Mouse (Mus musculus) large intestine, adult 2 months (tissue): ENCODE results near the gene Snx18. TPM values are rescaled to one million over a fixed set of nuclear protein-coding genes. Genes with fewer than 3 reads are reported as not detected.

Experiments
- DNase-seq: peaks from one replicate; pipeline ENCODE4 v3.0.0-alpha.2; 2012; ENCODE audit warnings: low read depth, low spot score
- WGBS: fragments of 180-500 bp; shearing (Covaris S2); methylation state at CpG from one replicate; pipeline ENCODE4 v1.1.7; 2018; 5-methylcytosine and 5-hydroxymethylcytosine counted together
- polyA plus RNA-seq: library from polyadenylated mRNA; depleted of rRNA; stranded (reverse); fragments of >200 nt; gene quantifications from 2 replicates; pipeline ENCODE4 v1.2.3, GENCODE M21; 2012

Gene Snx18
- polyA plus RNA-seq, 1 experiment: 7.2 TPM

DNA sequence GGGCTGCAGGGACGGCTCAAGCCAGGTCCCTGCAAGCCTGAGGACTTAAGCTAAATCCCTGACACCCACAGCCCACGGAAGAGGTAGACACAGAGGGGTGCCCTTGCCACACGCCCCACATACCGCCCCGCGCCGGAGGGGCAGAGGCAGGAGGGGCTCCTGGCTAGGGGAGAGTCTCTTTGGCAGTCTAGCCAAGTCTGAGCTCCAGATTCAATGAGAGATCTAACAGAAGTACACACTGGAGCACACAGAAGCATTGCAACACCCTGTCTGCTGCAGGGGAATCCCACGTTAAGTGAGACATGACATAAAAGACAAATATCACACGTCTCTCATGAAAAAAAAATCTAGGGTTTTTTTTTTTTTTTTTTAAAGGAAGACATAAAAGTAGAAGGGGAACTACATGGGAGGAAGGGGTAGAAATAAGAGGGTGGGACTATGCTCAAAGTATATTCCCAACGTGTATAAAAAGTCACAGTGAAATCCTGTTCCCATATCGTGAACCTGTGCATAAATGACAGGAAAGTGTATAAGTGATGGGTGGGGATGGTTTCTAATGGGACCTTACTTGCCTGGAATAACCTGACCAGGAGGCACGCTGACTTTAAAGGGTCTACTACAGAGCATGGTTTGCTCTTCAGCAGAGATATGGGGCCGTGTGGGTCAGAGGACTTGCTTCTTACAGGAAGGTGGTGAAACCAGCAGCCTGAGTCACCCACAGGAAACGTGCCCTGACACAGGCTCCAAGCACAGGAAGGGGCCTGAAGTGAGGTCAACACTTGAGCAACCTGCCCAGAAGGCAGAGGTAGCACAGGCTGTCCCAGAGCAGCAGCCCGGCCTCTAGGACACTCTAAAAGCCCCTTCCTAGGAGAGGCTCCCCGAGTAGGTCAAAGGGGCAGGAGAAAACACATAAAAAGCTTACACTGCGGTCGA, 17.6 kb downstream of the Snx18 start:
- 84% methylated on average over 18 of the region's 18 CpGs for WGBS
- DNase-seq: no peak

DNA sequence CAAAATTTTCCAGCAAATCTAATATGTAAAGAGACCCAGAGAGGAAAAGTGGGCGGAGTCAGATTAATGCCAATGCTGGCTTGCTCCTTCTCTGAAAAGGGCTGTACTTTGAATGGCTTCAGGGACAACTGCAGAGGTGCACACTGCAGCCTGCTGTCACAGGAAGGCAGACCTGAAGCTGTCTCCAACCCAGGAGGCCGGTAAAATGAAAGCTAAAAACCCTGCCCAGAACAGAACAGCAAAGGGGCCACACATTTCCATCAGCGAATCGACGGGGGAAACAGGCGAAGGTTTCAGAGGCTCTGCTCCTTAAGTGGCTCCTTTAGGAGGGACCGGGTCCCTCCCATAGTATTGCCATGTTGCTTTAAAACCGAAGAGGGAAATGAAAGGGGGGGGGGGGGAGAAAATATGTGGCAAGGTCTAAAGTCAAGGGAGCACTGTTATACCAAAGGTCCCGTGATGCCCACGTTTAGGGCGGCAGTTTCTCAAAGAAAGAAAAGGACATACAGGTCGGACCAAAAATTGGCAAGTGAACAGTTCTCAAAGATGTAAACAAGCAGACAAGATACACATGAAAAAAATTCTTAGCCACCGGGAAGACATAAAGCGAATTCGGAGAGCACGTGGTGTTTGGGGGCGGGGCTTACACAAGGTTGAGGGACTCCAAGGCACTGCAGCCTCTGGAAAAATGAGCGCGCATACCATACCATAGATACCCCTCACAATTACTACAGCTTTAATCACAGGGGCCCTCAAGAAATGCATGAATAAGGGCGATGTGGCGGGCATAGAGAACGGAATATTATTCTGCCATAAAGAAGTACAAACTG, 18.4 kb downstream of the Snx18 start:
- no peak for DNase-seq
- 85% methylated on average over 22 of the region's 22 CpGs for WGBS

DNA sequence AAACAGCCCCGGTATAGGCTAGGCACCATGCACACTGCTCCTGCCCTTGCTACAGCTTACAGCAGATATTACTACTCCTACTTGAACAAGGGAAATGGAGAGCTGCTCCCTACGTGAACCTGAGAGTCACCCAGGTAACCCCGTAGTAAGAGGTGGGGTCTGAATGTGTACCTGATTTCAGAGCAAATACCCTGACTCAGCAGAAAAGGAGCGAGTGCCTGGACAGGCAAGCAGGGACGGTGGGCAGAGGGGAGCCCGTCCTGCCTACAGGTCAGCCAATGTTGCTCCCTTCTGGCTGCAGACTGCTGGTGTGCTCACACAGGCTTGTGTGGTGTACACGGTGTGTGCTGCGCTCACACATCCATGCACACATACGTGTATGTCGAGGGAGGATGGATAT, 20.7 kb downstream of the Snx18 start:
- no peak for DNase-seq
- WGBS: 82% methylated on average over 10 of the region's 10 CpGs

DNA sequence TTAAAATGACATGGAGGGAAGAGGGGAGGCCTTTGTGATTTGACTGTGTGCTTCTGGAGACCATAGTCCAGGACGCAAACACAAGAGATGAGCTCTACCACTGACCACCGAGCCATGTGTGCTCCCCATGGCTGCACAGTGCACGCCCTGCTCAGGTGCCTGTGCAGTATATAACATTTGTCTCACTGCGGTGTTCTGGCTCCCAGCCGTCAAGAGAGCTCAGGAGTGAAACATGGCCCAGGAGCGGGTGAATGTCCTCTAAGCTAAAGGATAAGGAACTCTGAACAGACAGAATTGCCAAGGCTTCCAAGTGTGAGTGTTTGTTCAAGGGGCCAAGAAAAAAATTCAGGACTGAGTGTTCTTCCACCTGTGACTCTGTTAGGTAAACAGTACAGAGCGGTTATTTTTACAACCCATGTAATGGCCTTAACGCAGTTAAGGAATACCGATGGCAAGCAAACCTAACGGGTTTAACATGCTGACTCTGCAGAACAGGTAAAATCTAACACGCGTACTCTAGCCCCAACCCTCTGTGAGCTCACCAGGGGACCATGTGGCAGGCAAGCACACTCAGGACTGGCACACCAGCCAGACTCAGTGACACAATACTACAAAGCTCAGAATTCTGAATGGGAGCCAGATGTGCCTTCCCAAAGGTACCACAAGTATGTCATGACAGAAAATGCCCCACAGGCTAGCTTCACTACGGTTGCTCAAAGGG, 21.4 kb downstream of the Snx18 start:
- 26% methylated on average over 13 of the region's 13 CpGs for WGBS
- no peak for DNase-seq

DNA sequence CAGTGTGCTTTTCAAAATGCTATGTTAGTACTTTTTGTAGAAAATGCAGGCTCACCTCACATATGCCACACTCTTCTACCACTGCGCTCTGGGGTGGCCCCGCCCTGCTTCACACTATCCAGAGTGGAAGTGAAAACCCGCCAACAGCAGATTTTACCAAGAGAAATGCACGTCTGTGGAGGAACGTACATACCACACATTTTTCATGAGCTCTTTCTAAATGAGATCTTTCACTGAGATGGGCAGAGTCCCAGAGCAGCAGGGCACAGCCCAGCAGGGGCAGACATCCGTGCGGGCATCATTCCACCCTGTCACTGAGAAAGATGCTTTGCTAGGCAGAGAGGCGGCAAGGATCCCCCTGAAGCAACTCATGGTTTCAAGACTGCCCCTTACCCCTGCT, 22.4 kb downstream of the Snx18 start:
- 70% methylated on average over 8 of the region's 8 CpGs for WGBS
- DNase-seq: no peak

DNA sequence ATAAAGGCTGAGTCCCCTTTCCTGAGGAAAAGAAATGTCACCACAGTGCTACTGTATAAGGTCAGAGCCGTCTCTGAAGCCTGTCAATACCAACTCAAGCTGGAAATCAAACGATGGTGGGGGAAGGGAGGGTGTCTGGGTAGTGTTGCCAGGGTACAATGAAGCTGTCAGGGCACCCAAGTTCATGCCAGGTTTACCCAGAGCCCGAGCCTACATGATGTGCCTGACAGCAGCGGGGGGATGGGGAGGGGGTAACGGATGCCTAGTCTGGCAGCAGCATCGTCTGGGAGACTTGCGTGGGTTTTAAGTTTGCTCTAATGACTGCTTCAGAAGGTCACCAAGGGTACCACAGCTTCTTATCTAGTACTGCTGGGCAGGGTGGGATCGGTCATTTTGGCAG, 23.1 kb downstream of the Snx18 start:
- 80% methylated on average over 8 of the region's 8 CpGs for WGBS
- DNase-seq: no peak

DNA sequence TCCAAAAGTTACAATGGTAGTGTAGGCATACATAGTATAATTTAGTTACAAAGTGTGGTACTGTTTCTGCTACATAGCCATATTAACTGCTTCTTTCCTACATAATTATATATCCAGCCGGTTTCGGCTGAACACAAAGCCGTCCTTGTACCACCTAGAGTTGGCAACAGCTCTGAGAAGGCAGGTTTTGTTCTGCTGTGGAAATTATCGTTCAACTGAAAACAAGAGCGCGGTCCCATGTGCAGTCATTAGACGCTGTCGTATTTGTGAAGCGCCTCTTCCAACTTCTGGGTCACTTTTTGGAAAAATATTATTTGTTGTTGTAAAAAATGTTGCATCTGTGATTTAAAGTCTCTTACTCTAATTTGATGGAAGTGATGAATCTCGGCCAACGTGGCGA, 24.0 kb downstream of the Snx18 start:
- no peak for DNase-seq
- 95% methylated on average over 12 of the region's 12 CpGs for WGBS

DNA sequence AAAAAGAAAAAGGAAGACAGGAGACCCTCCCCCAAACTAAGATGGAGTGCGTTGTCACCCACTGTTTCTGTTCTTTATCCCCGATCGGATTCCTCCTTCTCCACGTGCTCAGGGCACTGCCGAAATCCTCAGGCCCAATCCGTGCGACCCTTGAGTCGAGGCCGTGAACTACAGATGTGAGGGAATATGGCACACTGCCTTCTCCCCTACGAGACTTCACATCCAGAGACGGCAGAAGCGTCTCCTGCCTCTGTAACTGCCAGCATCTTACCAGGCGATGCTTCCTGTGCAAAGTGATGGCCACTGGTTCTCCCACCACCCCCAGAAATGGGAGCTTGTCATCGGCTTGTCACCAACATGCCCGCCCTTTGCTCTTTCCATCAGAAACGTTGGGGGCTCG, 24.7 kb downstream of the Snx18 start:
- no peak for DNase-seq
- WGBS: 88% methylated on average over 17 of the region's 17 CpGs

DNA sequence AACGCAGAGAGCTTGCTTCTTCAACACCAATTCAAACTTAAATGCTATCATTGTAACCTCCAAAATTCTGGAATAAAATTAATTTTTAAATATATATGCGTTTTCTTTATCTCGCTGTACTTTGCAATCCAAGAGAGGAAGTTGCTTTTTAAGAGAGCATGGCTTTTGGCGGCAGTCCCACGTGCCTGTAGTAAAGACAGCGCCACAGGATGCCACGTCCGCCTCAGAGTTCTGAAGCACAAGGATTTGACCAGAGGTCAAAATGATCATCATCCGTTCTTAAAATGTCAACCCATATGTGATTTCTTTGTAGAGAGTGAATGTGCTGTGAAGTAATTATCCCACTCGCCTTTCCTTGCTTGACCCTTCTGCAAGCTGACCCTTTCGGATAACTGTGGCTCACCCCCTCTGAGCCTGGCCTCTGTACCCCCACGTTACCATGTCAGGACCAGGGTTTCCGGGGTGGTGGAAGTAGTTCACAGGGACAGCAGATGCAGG, 25.6 kb downstream of the Snx18 start:
- DNase-seq: no peak
- WGBS: 82% methylated on average over 13 of the region's 13 CpGs

DNA sequence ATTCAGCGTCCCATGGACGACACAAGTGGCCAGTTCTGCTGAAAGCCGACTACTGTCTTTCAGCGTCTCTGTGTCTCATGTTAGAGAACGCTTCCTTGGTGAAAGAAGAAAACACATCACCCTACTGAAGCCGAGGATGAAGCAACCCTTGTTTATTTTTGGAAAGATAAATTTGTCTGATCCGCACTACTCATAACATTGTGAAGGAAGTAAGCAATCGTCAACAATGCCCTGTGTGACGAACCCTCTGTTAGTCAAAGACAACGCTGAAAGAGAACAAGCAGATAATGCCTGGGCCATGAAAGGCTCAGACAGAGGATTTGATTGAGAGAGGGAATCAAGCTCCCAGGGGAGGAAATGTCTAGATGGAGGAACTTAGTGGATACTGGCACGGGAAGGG, 27.0 kb downstream of the Snx18 start:
- DNase-seq: no peak
- 75% methylated on average over 11 of the region's 11 CpGs for WGBS

DNA sequence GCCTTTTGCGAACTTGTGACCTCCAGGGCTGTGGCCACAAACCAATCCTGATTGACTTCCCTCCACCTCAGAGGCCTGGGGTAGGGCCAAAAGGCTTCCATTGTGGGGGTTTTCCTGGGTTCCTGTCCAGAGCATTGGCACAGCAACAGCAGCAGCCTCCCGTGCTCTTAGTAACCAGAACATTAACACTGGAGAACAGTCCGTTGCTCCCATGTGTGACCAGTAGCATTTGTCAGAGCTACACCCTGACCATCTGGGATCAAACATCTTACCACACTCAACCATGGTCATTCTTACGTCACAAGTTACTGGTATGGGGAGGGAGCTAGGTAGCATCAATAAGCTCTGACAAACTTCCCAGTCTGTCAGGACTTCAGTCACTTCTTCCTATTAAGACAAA, 28.1 kb downstream of the Snx18 start:
- 82% methylated on average over 4 of the region's 4 CpGs for WGBS
- no peak for DNase-seq

DNA sequence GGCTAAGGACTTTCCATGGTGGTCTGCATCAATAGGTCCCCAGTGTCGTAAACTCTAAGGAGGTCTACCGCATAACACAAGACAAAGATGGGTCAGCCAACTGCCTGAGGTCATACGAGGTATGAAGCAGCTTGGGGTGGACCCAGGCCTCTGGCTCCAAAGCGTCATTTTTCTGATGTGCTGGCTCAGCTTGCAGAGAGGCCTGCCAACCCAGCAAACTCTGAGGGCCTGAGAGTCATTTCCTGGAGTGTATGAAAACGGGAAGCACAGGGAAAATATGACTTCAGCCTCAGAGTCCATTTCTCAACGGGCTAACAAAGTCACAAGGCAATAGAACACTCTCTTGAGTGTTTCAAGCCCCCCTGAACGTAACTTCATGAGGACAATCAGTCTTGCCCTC, 28.9 kb downstream of the Snx18 start:
- DNase-seq: no peak
- WGBS: 65% methylated on average over 7 of the region's 7 CpGs

DNA sequence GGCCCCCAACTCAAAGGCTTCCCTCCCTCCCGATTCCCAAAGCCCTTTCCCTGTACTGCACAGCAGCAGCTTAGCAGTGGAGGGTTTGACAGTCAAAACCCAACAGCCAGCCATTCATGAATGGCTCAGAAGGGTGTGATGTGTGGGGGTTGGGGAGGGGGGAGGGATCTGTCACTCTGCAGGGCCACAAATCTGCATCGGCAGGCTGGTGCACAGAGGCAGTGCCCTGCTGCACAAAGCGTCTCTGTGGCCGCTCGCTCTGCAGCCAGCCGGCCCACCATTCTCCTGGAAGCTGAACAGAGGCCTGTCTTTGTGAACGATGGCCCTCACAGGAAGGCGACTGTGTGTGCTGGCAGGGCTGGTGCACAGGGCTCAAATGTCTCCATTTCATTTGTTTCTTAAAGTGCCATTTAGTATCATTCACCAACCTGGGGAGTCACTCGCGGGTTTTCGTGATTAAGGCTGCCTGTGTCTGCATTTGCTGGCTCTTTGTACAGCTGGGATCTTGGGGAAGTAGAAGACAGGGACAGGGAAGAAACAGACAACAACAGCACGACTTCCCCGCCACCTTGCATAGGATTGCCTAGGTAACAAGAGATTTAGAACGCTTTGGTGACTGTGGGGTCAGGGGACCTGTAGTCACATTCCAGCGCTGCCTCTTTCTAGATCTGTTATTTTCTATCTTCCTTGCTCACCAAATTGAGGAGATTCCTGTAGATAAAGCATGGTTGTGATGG, 31.0 kb downstream of the Snx18 start:
- DNase-seq: no peak
- WGBS: 61% methylated on average over 15 of the region's 15 CpGs

DNA sequence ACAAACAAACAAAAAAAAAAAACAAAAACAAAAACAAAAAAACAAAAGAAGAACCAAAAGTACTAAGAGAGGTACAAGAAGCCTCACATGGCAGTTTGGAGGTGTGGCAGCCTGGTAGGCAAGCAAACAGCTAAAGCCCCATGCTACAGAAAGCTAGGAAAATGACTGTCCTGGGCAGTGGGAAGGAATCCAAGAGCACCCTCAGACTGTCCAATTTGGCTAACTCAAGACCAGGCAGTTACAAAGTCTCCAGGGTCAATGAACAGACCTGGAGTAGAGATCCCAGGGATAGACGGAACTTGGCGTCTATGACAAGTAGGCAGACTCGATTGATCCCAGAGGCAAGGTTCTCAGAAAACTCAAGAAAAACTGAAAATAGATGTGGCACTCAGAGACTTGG, 32.8 kb downstream of the Snx18 start:
- WGBS: 97% methylated on average over 3 of the region's 3 CpGs
- DNase-seq: no peak

DNA sequence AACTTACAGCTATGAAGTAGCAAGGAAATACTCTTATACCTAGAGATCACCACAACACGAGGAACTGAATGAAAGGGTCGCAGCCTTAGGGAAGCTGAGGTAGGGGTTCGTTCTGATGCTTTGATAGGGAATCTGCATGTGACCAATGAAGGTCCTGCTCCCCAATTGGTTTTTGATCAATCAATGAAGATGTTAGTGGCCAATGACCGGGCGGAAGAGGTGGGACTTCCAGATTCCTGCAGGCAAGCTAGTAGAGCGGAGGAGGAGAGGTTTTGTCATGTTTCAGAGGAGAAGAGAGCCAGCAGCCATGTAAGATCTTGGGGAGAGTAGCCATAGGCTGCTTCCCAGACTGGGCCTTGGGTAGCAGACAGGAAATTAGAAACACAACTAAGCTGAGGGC, 33.9 kb downstream of the Snx18 start:
- no peak for DNase-seq
- WGBS: 89% methylated on average over 6 of the region's 6 CpGs

DNA sequence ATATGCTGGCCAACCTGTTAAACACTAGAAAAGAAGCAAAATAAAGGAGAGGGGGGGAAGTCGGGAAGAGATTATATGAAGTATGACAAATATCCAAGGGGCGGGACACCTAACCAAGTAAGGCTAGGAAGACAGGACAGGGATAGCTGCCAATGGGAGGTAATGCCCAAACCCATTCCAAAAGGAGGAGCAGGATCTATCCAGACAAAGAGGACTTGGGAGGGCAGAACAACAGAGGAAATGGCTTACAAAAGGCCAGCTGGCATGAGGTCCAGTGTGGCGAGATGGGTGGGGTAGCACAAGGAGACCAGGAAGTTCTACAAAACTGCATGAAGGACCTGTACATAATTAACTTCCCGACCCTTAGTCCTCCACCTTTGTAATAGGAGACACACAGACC, 34.8 kb downstream of the Snx18 start:
- DNase-seq: no peak
- 54% methylated on average over 4 of the region's 4 CpGs for WGBS

DNA sequence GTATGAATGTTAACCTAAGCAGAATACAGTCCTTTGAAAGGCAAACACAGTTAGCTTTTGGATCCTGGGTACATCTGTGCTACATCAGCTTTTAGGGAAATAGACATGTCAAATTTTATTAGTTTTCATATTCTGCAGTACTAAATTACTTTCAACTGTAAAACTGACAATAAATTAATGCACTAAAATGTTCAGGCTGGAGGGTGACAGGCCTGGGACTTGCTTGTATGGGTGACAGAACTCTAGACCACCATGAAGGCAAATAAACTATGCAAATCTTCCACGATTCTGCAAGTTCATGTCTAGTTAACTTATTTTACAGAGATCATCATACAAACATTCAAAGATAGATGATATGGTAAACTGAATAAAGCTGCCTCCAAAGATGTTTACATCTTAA, 36.3 kb downstream of the Snx18 start:
- WGBS: 66% methylated on average over 1 of the region's 1 CpGs
- DNase-seq: no peak

DNA sequence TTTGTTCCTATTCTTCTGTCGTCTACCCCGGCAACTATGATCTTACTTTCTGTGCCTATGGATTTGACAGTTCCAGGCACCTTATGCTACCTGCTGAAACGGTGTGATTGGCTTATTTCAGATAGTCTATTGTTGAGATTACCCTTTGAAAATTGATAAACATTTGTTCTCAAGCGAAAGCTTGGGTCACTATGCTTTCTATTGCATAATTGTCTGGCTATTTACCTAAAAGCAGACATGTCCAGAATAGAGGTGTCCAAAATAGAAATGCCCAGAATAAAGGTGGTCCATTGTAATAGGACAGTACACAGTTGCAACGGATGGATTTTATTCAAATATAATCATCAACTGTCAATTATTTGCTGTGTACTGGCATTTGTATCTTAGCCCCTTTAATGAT, 36.9 kb downstream of the Snx18 start:
- 87% methylated on average over 5 of the region's 5 CpGs for WGBS
- no peak for DNase-seq

DNA sequence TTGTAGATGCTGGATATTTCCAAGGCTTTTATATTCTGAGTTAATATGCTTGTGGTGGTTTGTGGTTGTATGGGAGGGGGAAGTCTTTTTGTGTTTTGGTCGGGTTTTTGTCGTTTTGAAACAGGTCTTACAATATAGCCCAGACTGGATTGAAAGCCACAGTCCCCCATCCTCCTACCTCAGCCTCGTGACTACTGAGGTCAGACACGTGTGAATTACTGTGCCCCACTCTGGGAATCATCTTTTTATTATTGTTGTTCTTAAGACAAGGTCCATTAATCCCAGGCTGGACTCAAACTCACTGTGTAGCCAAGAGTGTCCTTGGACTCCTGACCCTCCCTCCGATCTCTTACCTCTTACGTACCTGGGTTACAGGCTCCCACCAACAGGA, 38.0 kb downstream of the Snx18 start:
- 69% methylated on average over 6 of the region's 6 CpGs for WGBS

More for the DNA sequence above, 38.0 kb downstream of the Snx18 start:
- DNase-seq: no peak
